Mouse (Mus musculus) CH12.LX (cell line): ENCODE results near the gene Mrps18b. TPM values are rescaled to one million over a fixed set of nuclear protein-coding genes. Genes with fewer than 3 reads are reported as not detected.

Experiments used
- DNase-seq: peaks from one replicate; pipeline ENCODE4 v3.0.0-alpha.2; 2013; ENCODE audit errors: extremely low read depth
- H3K27ac ChIP-seq: 2 replicates; pipeline ENCODE4 v1.5.1; 2012; ENCODE audit warnings: low read depth, mild to moderate bottlenecking, control low read depth, moderate library complexity; ENCODE audit not compliant: insufficient read depth
- H3K27me3 ChIP-seq: replicated peaks from 2 replicates; pipeline ENCODE3; 2012; ENCODE audit warnings: inconsistent platforms
- H3K36me3 ChIP-seq, 2 experiments: replicated peaks in 1 of 2; 2 replicates each; pipeline versions ENCODE3 to v1.6.1; 2012; ENCODE audit warnings: inconsistent platforms in 1 of 2, low read length in 1 of 2, mild to moderate bottlenecking in 1 of 2, mixed read lengths in 1 of 2, moderate library complexity in 1 of 2; ENCODE audit not compliant: control insufficient read depth in 1 of 2, insufficient read depth in 1 of 2
- H3K4me1 ChIP-seq, 2 experiments: 2 replicates each; pipeline ENCODE4 v1.6.1; 2012; ENCODE audit warnings: inconsistent platforms in 1 of 2, moderate library complexity in 1 of 2; ENCODE audit not compliant: insufficient read depth in 2 of 2, control insufficient read depth in 1 of 2
- H3K4me2 ChIP-seq: 2 replicates; pipeline ENCODE4 v1.6.1; 2012; ENCODE audit warnings: low read depth, mild to moderate bottlenecking, control low read depth; ENCODE audit not compliant: poor library complexity, insufficient read depth, severe bottlenecking
- H3K4me3 ChIP-seq, 3 experiments: fragments of 150-350 bp in 1 of 3; sonication (generic) in 1 of 3; replicated peaks in 1 of 3; 2 replicates each; pipeline versions ENCODE3 to v1.5.1; 2011 to 2012; ENCODE audit warnings: low read depth in 2 of 3, low read length in 2 of 3, mild to moderate bottlenecking in 2 of 3, moderate library complexity in 2 of 3, control low read depth in 1 of 3, improper control_type of control experiment in 1 of 3, inconsistent platforms in 1 of 3, mixed read lengths in 1 of 3; ENCODE audit not compliant: poor library complexity in 1 of 3
- H3K79me2 ChIP-seq: replicated peaks from 2 replicates; pipeline ENCODE4 v1.6.1; 2012; ENCODE audit warnings: mild to moderate bottlenecking, moderate library complexity; ENCODE audit not compliant: control insufficient read depth, poor library complexity, insufficient read depth, severe bottlenecking; ENCODE audit errors: extremely low read depth
- H3K9ac ChIP-seq: 2 replicates; pipeline ENCODE4 v1.6.1; 2012; ENCODE audit warnings: low read depth, mild to moderate bottlenecking, control low read depth, moderate library complexity; ENCODE audit not compliant: insufficient read depth
- H3K9me3 ChIP-seq: replicated peaks from 2 replicates; pipeline ENCODE3; 2012; ENCODE audit warnings: low read length, inconsistent platforms, mixed read lengths
- BHLHE40 ChIP-seq: IDR thresholded peaks from 2 replicates; pipeline ENCODE4 v1.6.1; 2011; ENCODE audit warnings: mild to moderate bottlenecking, low read depth, low read length, improper control_type of control experiment
- CHD1 ChIP-seq: IDR thresholded peaks from 2 replicates; pipeline ENCODE4 v1.6.1; 2012; ENCODE audit warnings: low read depth, low read length, improper control_type of control experiment, inconsistent platforms
- CHD2 ChIP-seq: IDR thresholded peaks from 2 replicates; pipeline ENCODE4 v1.6.1; 2011; ENCODE audit warnings: low read length, improper control_type of control experiment
- CTCF ChIP-seq, 2 experiments: IDR thresholded peaks in 1 of 2; conservative IDR thresholded peaks in 1 of 2; 2 replicates each; pipeline ENCODE4 v1.5.1; 2011 to 2012; ENCODE audit warnings: low read depth in 2 of 2, low read length in 2 of 2, improper control_type of control experiment in 1 of 2, inconsistent platforms in 1 of 2, mild to moderate bottlenecking in 1 of 2, moderate library complexity in 1 of 2
- E2F4 ChIP-seq: IDR thresholded peaks from 2 replicates; pipeline ENCODE4 v1.6.1; 2011; ENCODE audit warnings: low read depth, low read length, improper control_type of control experiment; ENCODE audit not compliant: insufficient replicate concordance
- ELF1 ChIP-seq: IDR thresholded peaks from 2 replicates; pipeline ENCODE4 v1.6.1; 2014; ENCODE audit warnings: low read depth, mild to moderate bottlenecking, inconsistent platforms, low read length, improper control_type of control experiment
- ETS1 ChIP-seq: conservative IDR thresholded peaks from 2 replicates; pipeline ENCODE4 v1.6.1; 2012; ENCODE audit warnings: low read depth, mild to moderate bottlenecking, inconsistent platforms, low read length, improper control_type of control experiment, moderate library complexity
- GABPA ChIP-seq: IDR thresholded peaks from 2 replicates; pipeline ENCODE4 v1.6.1; 2012; ENCODE audit warnings: low read depth, low read length, improper control_type of control experiment, inconsistent platforms; ENCODE audit not compliant: insufficient replicate concordance
- HCFC1 ChIP-seq: IDR thresholded peaks from 2 replicates; pipeline ENCODE4 v1.6.1; 2012; ENCODE audit warnings: low read depth, mild to moderate bottlenecking, inconsistent platforms, low read length, improper control_type of control experiment
- JUND ChIP-seq: conservative IDR thresholded peaks from 2 replicates; pipeline ENCODE4 v1.6.1; 2011; ENCODE audit warnings: low read depth, low read length, improper control_type of control experiment
- KAT2A ChIP-seq: IDR thresholded peaks from 2 replicates; pipeline ENCODE4 v1.6.1; 2012; ENCODE audit warnings: low read length, improper control_type of control experiment, inconsistent platforms; ENCODE audit not compliant: insufficient replicate concordance
- MAFK ChIP-seq: IDR thresholded peaks from 2 replicates; pipeline ENCODE4 v1.6.1; 2011; ENCODE audit warnings: low read length, improper control_type of control experiment; ENCODE audit not compliant: insufficient replicate concordance
- MAZ ChIP-seq: IDR thresholded peaks from 2 replicates; pipeline ENCODE4 v1.6.1; 2012; ENCODE audit warnings: low read depth, mild to moderate bottlenecking, inconsistent platforms, low read length, improper control_type of control experiment, moderate library complexity
- MEF2A ChIP-seq: IDR thresholded peaks from 2 replicates; pipeline ENCODE4 v1.6.1; 2014; ENCODE audit warnings: low read depth, mild to moderate bottlenecking, inconsistent platforms, low read length, improper control_type of control experiment, borderline replicate concordance
- MXI1 ChIP-seq: IDR thresholded peaks from 2 replicates; pipeline ENCODE4 v1.6.1; 2011; ENCODE audit warnings: mild to moderate bottlenecking, low read depth, low read length, improper control_type of control experiment
- MYC ChIP-seq: IDR thresholded peaks from 2 replicates; pipeline ENCODE4 v1.6.1; 2011; ENCODE audit warnings: low read depth, mild to moderate bottlenecking, improper control_type of control experiment, low read length
- POLR2A ChIP-seq: IDR thresholded peaks from 2 replicates; pipeline ENCODE4 v1.6.1; 2011; ENCODE audit warnings: low read depth, mild to moderate bottlenecking, improper control_type of control experiment, low read length
- POLR2AphosphoS2 ChIP-seq: IDR thresholded peaks from 2 replicates; pipeline ENCODE4 v1.6.1; 2011; ENCODE audit warnings: low read depth, low read length, improper control_type of control experiment
- RAD21 ChIP-seq: IDR thresholded peaks from 2 replicates; pipeline ENCODE4 v1.6.1; 2011; ENCODE audit warnings: low read depth, mild to moderate bottlenecking, low read length, improper control_type of control experiment, moderate library complexity
- SIN3A ChIP-seq: IDR thresholded peaks from 2 replicates; pipeline ENCODE4 v1.6.1; 2012; ENCODE audit warnings: low read length, improper control_type of control experiment, inconsistent platforms
- SMC3 ChIP-seq: IDR thresholded peaks from 2 replicates; pipeline ENCODE4 v1.6.1; 2011; ENCODE audit warnings: low read depth, low read length, improper control_type of control experiment
- TBP ChIP-seq: conservative IDR thresholded peaks from 2 replicates; pipeline ENCODE4 v1.6.1; 2011; ENCODE audit warnings: low read depth, low read length, improper control_type of control experiment
- USF1 ChIP-seq: IDR thresholded peaks from 2 replicates; pipeline ENCODE4 v1.6.1; 2014; ENCODE audit warnings: low read depth, mild to moderate bottlenecking, inconsistent platforms, low read length, improper control_type of control experiment
- USF2 ChIP-seq: conservative IDR thresholded peaks from 2 replicates; pipeline ENCODE4 v1.6.1; 2011; ENCODE audit warnings: low read depth, low read length, improper control_type of control experiment
- ZC3H11A ChIP-seq: IDR thresholded peaks from 2 replicates; pipeline ENCODE4 v1.6.1; 2012; ENCODE audit warnings: low read depth, mild to moderate bottlenecking, inconsistent platforms, low read length, improper control_type of control experiment
- ZKSCAN1 ChIP-seq: IDR thresholded peaks from 2 replicates; pipeline ENCODE4 v1.6.1; 2012; ENCODE audit warnings: low read depth, inconsistent platforms, low read length, improper control_type of control experiment, borderline replicate concordance
- ZMIZ1 ChIP-seq: IDR thresholded peaks from 2 replicates; pipeline ENCODE4 v1.6.1; 2012; ENCODE audit warnings: low read depth, mild to moderate bottlenecking, inconsistent platforms, low read length, improper control_type of control experiment
- ZNF384 ChIP-seq: IDR thresholded peaks from 2 replicates; pipeline ENCODE4 v1.6.1; 2012; ENCODE audit warnings: low read depth, low read length, improper control_type of control experiment, inconsistent platforms
- dilution Hi-C: fragments of 300-500 bp; cut with MboI; formaldehyde crosslinking; loops from 2 replicates; pipeline ENCODE4 v1.14.3; 2020; ENCODE audit warnings: low sequenced_read_pairs; ENCODE audit not compliant: extremely low pct_unique_long_range_greater_than_20kb, extremely low pct_ligation_motif_present
- in situ Hi-C: fragments of 300-500 bp; cut with MboI; formaldehyde crosslinking; loops from 3 replicates; pipeline ENCODE4 v1.14.3; 2019; ENCODE audit warnings: low sequenced_read_pairs, low pct_ligation_motif_present, low pct_unique_long_range_greater_than_20kb, mixed read lengths
- polyA plus RNA-seq: library from polyadenylated mRNA; unstranded; fragments of >175 nt; gene quantifications from 2 replicates; pipeline ENCODE4 v1.2.1, GENCODE M21; 2012; ENCODE audit warnings: low read depth; ENCODE audit not compliant: insufficient read length
- total RNA-seq, 2 experiments: library from RNA; depleted of rRNA; stranded (reverse); fragments of 300-350 nt in 1 of 2; fragments of >200 nt in 1 of 2; gene quantifications; 2 replicates each; pipeline ENCODE4 v1.2.3; 2012 to 2014

The Mrps18b gene
- total and polyA plus RNA-seq, 3 experiments: 108 to 172 (median 148) TPM

GRCm38 (mm10) chr17:35864832-35865353 lies 51.3 kb downstream of the Mrps18b start:
- TF ChIP-seq SMC3 (no peak), CTCF (conservative IDR thresholded peaks at IDR 0.05 in 1 of 2, IDR thresholded peaks at IDR 0.05 in 1 of 2; ENCODE audit: low read depth in 2 of 2, low read length in 2 of 2) (no peak), MXI1 (no peak), HCFC1 (no peak), ELF1 (no peak), MYC (no peak), MAZ (no peak), MAFK (no peak), ZKSCAN1 (no peak), CHD1 (no peak), SIN3A (no peak), CHD2 (no peak), MEF2A (no peak)
- TF ChIP-seq, all 38 proteins: peak for 0
- Histone ChIP-seq H3K79me2 (peaks cover 24% of the 10 kb centered on the region), H3K4me1 (peaks cover 0 to 21% of the 10 kb centered on the region in 2 experiments; a peak in 2 of 4 replicates), H3K27ac (no peak overlapping the region), H3K27me3 (no peaks in the 10 kb centered on the region), H3K4me3 (peak overlapping the region in 1 of 3 experiments; percentile 63), H3K9ac (no peak overlapping the region; the same call in 1 of the 2 replicates), H3K9me3 (no peaks in the 10 kb centered on the region), H3K36me3 (peaks cover 0 to 1% of the 10 kb centered on the region in 2 experiments), H3K4me2 (peak overlapping the region; percentile 91)
- in situ Hi-C loops: loop anchor here (10.0 kb wide), 1 partner anchor 130 kb away; no protein-coding TSS in a partner anchor
- DNase-seq: no peak
- dilution Hi-C loops: no loop called here

GRCm38 (mm10) chr17:35861198-35861857 lies 54.9 kb downstream of the Mrps18b start, which contains the start of gene Nrm:
Nrm (plus strand) TSS chr17:35861318.
- Histone ChIP-seq H3K79me2 (no peaks in the 10 kb centered on the region), H3K27ac (peak within 1 kb of the TSS; percentile 41; the same call in 1 of the 2 replicates), H3K27me3 (no peaks in the 10 kb centered on the region), H3K9me3 (no peaks in the 10 kb centered on the region), H3K9ac (peak within 1 kb of the TSS; percentile 56), H3K4me1 (peaks cover 0 to 21% of the 10 kb centered on the region in 2 experiments; a peak in 2 of 4 replicates), H3K4me3 (peak within 1 kb of the TSS; percentile 33 to 90 (median 52)), H3K4me2 (peak within 1 kb of the TSS; percentile 91), H3K36me3 (peaks cover 5 to 24% of the 10 kb centered on the region in 2 experiments)
- dilution Hi-C loops: no loop called here
- in situ Hi-C loops: loop anchor here (10.0 kb wide), 1 partner anchor 127 kb away; no protein-coding TSS in a partner anchor
- DNase-seq: peak; percentile 83
- TF ChIP-seq TBP: 0 out of 2 replicates have a peak, but pooled peaks have one; percentile 48
- peak; percentile 74 for TF ChIP-seq MAZ
- TF ChIP-seq MEF2A: 0 out of 2 replicates have a peak, but pooled peaks have one; percentile 13
- no peak for TF ChIP-seq MYC
- TF ChIP-seq GABPA: no peak
- TF ChIP-seq MAFK: no peak
- TF ChIP-seq RAD21: no peak; the same call in none of the 2 replicates
- TF ChIP-seq ZMIZ1: peak; percentile 54; the same call in 1 of the 2 replicates
- peak; percentile 22; the same call in 1 of the 2 replicates for TF ChIP-seq ELF1
- peak in 1 of 2 experiments; percentile 45; a peak in 2 of 4 replicates for TF ChIP-seq CTCF (conservative IDR thresholded peaks at IDR 0.05 in 1 of 2, IDR thresholded peaks at IDR 0.05 in 1 of 2; ENCODE audit: low read depth in 2 of 2, low read length in 2 of 2)
- TF ChIP-seq MXI1: peak; percentile 81
- TF ChIP-seq ZC3H11A: no peak
- no peak for TF ChIP-seq JUND
- TF ChIP-seq E2F4: peak; percentile 76; the same call in 1 of the 2 replicates
- peak; percentile 77 for TF ChIP-seq POLR2A
- no peak for TF ChIP-seq USF1
- TF ChIP-seq ZNF384: no peak
- TF ChIP-seq SIN3A: peak; percentile 81
- peak; percentile 44; the same call in 1 of the 2 replicates for TF ChIP-seq BHLHE40
- peak; percentile 40; the same call in 1 of the 2 replicates for TF ChIP-seq ETS1
- TF ChIP-seq USF2: no peak
- TF ChIP-seq CHD1: no peak
- TF ChIP-seq KAT2A: 0 out of 2 replicates have a peak, but pooled peaks have one; percentile 37
- no peak for TF ChIP-seq POLR2AphosphoS2
